Mouse (Mus musculus): ENCODE measurements around the gene Gm5615. TPM values are rescaled to one million over a fixed set of nuclear protein-coding genes. Genes with fewer than 3 reads are reported as not detected.

Gene Gm5615
- not detected in 2 replicates for polyA plus RNA-seq (2015; fragmentation: Nextera tagmentation; extraction: Ambion mirVana)

GRCm38 (mm10) chr9:36541863-36542262, at the start of gene Gm5615:
Gm5615 (minus strand) TSS chr9:36541963.
- 89% methylated on average over 2 of the region's 2 CpGs for WGBS
- no peak within 1 kb of the TSS for H3K9ac ChIP-seq (ENCODE audit: low read length)
- no peak for ATAC-seq (ENCODE audit: insufficient read depth, low FRiP score)
- H3K27ac ChIP-seq (ENCODE audit: low read length): no peak within 1 kb of the TSS
- H3K4me1 ChIP-seq (ENCODE audit: control insufficient read depth, insufficient read depth, low read length): no peaks in the 10 kb centered on the region
- no peak within 1 kb of the TSS for H3K4me3 ChIP-seq (replicated peaks; ENCODE audit: low read length)
- H3K9me3 ChIP-seq (replicated peaks; ENCODE audit: control insufficient read depth, low read length): no peaks in the 10 kb centered on the region
- no peaks in the 10 kb centered on the region for H3K36me3 ChIP-seq (ENCODE audit: control insufficient read depth, insufficient read depth, low read length)
- no peaks in the 10 kb centered on the region for H3K27me3 ChIP-seq (ENCODE audit: control insufficient read depth, insufficient read depth, low read length)
- no peak within 1 kb of the TSS for H3K4me2 ChIP-seq (ENCODE audit: low read depth, low read length)

GRCm38 (mm10) chr9:36582535-36582934, 40.8 kb upstream of the Gm5615 start, which contains the start of gene Gm17689:
Gm17689 (minus strand) TSS chr9:36582635.
- Histone ChIP-seq H3K4me3 (replicated peaks; ENCODE audit: low read length) (no peak within 1 kb of the TSS), H3K4me1 (ENCODE audit: control insufficient read depth, insufficient read depth, low read length) (no peaks in the 10 kb centered on the region), H3K27me3 (ENCODE audit: control insufficient read depth, insufficient read depth, low read length) (no peaks in the 10 kb centered on the region), H3K36me3 (ENCODE audit: control insufficient read depth, insufficient read depth, low read length) (no peaks in the 10 kb centered on the region), H3K9me3 (replicated peaks; ENCODE audit: control insufficient read depth, low read length) (0 out of 2 replicates have a peak, but pooled peaks cover 3% of the 10 kb centered on the region), H3K4me2 (ENCODE audit: low read depth, low read length) (no peak within 1 kb of the TSS), H3K9ac (ENCODE audit: low read length) (no peak within 1 kb of the TSS), H3K27ac (ENCODE audit: low read length) (no peak within 1 kb of the TSS)
- ATAC-seq (ENCODE audit: insufficient read depth, low FRiP score): no peak
- 74% methylated on average over 1 of the region's 1 CpGs for WGBS

- no peaks in the 10 kb centered on the region for H3K36me3 ChIP-seq (ENCODE audit: control insufficient read depth, insufficient read depth, low read length)
- ATAC-seq (ENCODE audit: insufficient read depth, low FRiP score): no peak
- H3K27me3 ChIP-seq (ENCODE audit: control insufficient read depth, insufficient read depth, low read length): no peaks in the 10 kb centered on the region
- WGBS: 76% methylated on average over 5 of the region's 5 CpGs
- H3K27ac ChIP-seq (ENCODE audit: low read length): no peak overlapping the region
- H3K4me1 ChIP-seq (ENCODE audit: control insufficient read depth, insufficient read depth, low read length): no peaks in the 10 kb centered on the region
- H3K4me3 ChIP-seq (replicated peaks; ENCODE audit: low read length): no peak overlapping the region
- no peak overlapping the region for H3K4me2 ChIP-seq (ENCODE audit: low read depth, low read length)
- H3K9ac ChIP-seq (ENCODE audit: low read length): no peak overlapping the region
- no peaks in the 10 kb centered on the region for H3K9me3 ChIP-seq (replicated peaks; ENCODE audit: control insufficient read depth, low read length)
These were observed 37.6 kb downstream of the Gm5615 start for GRCm38 (mm10) chr9:36504211-36504610.

- Histone ChIP-seq H3K36me3 (ENCODE audit: control insufficient read depth, insufficient read depth, low read length) (no peaks in the 10 kb centered on the region), H3K27me3 (ENCODE audit: control insufficient read depth, insufficient read depth, low read length) (no peaks in the 10 kb centered on the region), H3K27ac (ENCODE audit: low read length) (no peak overlapping the region), H3K4me1 (ENCODE audit: control insufficient read depth, insufficient read depth, low read length) (no peaks in the 10 kb centered on the region), H3K9me3 (replicated peaks; ENCODE audit: control insufficient read depth, low read length) (no peaks in the 10 kb centered on the region), H3K4me3 (replicated peaks; ENCODE audit: low read length) (no peak overlapping the region), H3K4me2 (ENCODE audit: low read depth, low read length) (no peak overlapping the region), H3K9ac (ENCODE audit: low read length) (no peak overlapping the region)
- no peak for ATAC-seq (ENCODE audit: insufficient read depth, low FRiP score)
- 58% methylated on average over 1 of the region's 1 CpGs for WGBS
These were observed 45.9 kb downstream of the Gm5615 start for GRCm38 (mm10) chr9:36495824-36496223.

GRCm38 (mm10) chr9:36494501-36495220, 47.1 kb downstream of the Gm5615 start:
- no peak for ATAC-seq (ENCODE audit: insufficient read depth, low FRiP score)
- Histone ChIP-seq H3K9me3 (replicated peaks; ENCODE audit: control insufficient read depth, low read length) (no peaks in the 10 kb centered on the region), H3K9ac (ENCODE audit: low read length) (no peak overlapping the region), H3K4me2 (ENCODE audit: low read depth, low read length) (no peak overlapping the region), H3K27me3 (ENCODE audit: control insufficient read depth, insufficient read depth, low read length) (no peaks in the 10 kb centered on the region), H3K27ac (ENCODE audit: low read length) (no peak overlapping the region), H3K4me3 (replicated peaks; ENCODE audit: low read length) (no peak overlapping the region), H3K4me1 (ENCODE audit: control insufficient read depth, insufficient read depth, low read length) (no peaks in the 10 kb centered on the region), H3K36me3 (ENCODE audit: control insufficient read depth, insufficient read depth, low read length) (no peaks in the 10 kb centered on the region)
- 85% methylated on average over 4 of the region's 4 CpGs for WGBS

Other genes starting within 250 kb of the Gm5615 start
- gene Gm7257, start 110.1 kb downstream of the Gm5615 start, polyA plus RNA-seq (2015; fragmentation: Nextera tagmentation; extraction: Ambion mirVana): not detected in 2 replicates
- gene Gm9513, start 66.3 kb downstream of the Gm5615 start, polyA plus RNA-seq (2015; fragmentation: Nextera tagmentation; extraction: Ambion mirVana): not detected in 2 replicates
- gene Gm17689, start 40.7 kb upstream of the Gm5615 start, polyA plus RNA-seq (2015; fragmentation: Nextera tagmentation; extraction: Ambion mirVana): not detected in 2 replicates
- not detected in 2 replicates for gene A630095E13Rik, start 101.4 kb upstream of the Gm5615 start, polyA plus RNA-seq (2015; fragmentation: Nextera tagmentation; extraction: Ambion mirVana)
- not detected in 2 replicates for gene Acrv1, start 151.3 kb upstream of the Gm5615 start, polyA plus RNA-seq (2015; fragmentation: Nextera tagmentation; extraction: Ambion mirVana)
- 25.7 and 27.3 TPM in 2 replicates for gene Chek1, start 185.1 kb upstream of the Gm5615 start, polyA plus RNA-seq (2015; fragmentation: Nextera tagmentation; extraction: Ambion mirVana)
- gene Stt3a, start 225.7 kb upstream of the Gm5615 start, polyA plus RNA-seq (2015; fragmentation: Nextera tagmentation; extraction: Ambion mirVana): 330 and 341 TPM in 2 replicates

Measured in stomach, embryonic 16.5 days (tissue).